Mouse (Mus musculus): ENCODE data around the gene Ablim1. TPM values are rescaled to one million over a fixed set of nuclear protein-coding genes. Genes with fewer than 3 reads are reported as not detected.

Ablim1 gene
- total and polyA plus RNA-seq, 3 experiments, result 101 to 454 (median 418) TPM

DNA sequence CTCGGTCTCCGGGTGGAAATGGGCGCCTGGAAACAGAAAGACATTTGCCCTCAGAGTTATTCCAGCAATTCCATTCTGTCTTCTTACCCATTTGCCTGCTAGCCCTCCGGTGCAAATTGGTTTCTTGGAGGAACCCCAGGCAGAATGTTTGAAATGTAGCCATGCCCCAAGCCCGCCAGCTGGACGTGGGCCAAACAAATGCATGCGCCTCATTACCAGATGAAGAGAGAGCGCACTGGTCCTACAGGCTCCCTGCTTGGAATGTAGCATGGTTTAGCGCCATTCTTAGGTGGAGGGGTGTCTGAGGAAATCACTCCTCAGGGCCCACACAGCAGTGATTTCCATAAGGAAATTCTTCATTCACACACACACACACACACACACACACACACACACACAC is 162.4 kb downstream of the Ablim1 start:
- intact Hi-C loops (cut with DNase I), result no loop called here
- peak; percentile 76 to 77 for DNase-seq
- Histone ChIP-seq H3K9ac (ENCODE audit: low read depth, low read length) (no peak overlapping the region), H3K27me3 (ENCODE audit: control insufficient read depth, insufficient read depth, low read length) (no peaks in the 10 kb centered on the region), H3K79me2 (replicated peaks; ENCODE audit: control insufficient read depth, insufficient read depth, low read length) (0 out of 2 replicates have a peak, but pooled peaks cover 1% of the 10 kb centered on the region), H3K4me3 (no peak overlapping the region), H3K27ac (no peak overlapping the region), H3K4me1 (ENCODE audit: control insufficient read depth, insufficient read depth, low read length) (peaks cover 24% of the 10 kb centered on the region), H3K36me3 (ENCODE audit: control insufficient read depth, insufficient read depth, low read length) (peaks cover 46% of the 10 kb centered on the region)
- TF ChIP-seq POLR2A (IDR thresholded peaks at IDR 0.05; ENCODE audit: insufficient read depth, low read depth, low read length), result no peak
- TF ChIP-seq EP300 (IDR thresholded peaks at IDR 0.05; ENCODE audit: insufficient read depth, low read depth, low read length), result no peak
- TF ChIP-seq CTCF (IDR thresholded peaks at IDR 0.05), result no peak
- 39% methylated on average over 9 of the region's 9 CpGs for WGBS

- WGBS, result 71% methylated on average over 9 of the region's 9 CpGs
- Histone ChIP-seq H3K4me1 (ENCODE audit: control insufficient read depth, insufficient read depth, low read length) (peaks cover 24% of the 10 kb centered on the region), H3K79me2 (replicated peaks; ENCODE audit: control insufficient read depth, insufficient read depth, low read length) (0 out of 2 replicates have a peak, but pooled peaks cover 1% of the 10 kb centered on the region), H3K4me3 (no peak overlapping the region), H3K36me3 (ENCODE audit: control insufficient read depth, insufficient read depth, low read length) (peaks cover 43% of the 10 kb centered on the region), H3K27ac (no peak overlapping the region), H3K27me3 (ENCODE audit: control insufficient read depth, insufficient read depth, low read length) (no peaks in the 10 kb centered on the region), H3K9ac (ENCODE audit: low read depth, low read length) (no peak overlapping the region)
- TF ChIP-seq CTCF (IDR thresholded peaks at IDR 0.05) (no peak), EP300 (IDR thresholded peaks at IDR 0.05; ENCODE audit: insufficient read depth, low read depth, low read length) (no peak), POLR2A (IDR thresholded peaks at IDR 0.05; ENCODE audit: insufficient read depth, low read depth, low read length) (no peak)
- DNase-seq, result no peak
- intact Hi-C loops (cut with DNase I), result no loop called here
Measured at GRCm38 (mm10) chr19:57151504-57151903, 163.2 kb downstream of the Ablim1 start.

- H3K4me3 ChIP-seq, result no peak overlapping the region
- peaks cover 15% of the 10 kb centered on the region for H3K4me1 ChIP-seq (ENCODE audit: control insufficient read depth, insufficient read depth, low read length)
- peaks cover 8% of the 10 kb centered on the region for H3K79me2 ChIP-seq (replicated peaks; ENCODE audit: control insufficient read depth, insufficient read depth, low read length)
- H3K9ac ChIP-seq (ENCODE audit: low read depth, low read length), result no peak overlapping the region
- peaks cover 37% of the 10 kb centered on the region for H3K36me3 ChIP-seq (ENCODE audit: control insufficient read depth, insufficient read depth, low read length)
- DNase-seq, result peak in 1 of 2 experiments; percentile 73
- H3K27ac ChIP-seq, result no peak overlapping the region
- 19% methylated on average over 1 of the region's 1 CpGs for WGBS
- no peaks in the 10 kb centered on the region for H3K27me3 ChIP-seq (ENCODE audit: control insufficient read depth, insufficient read depth, low read length)
- intact Hi-C loops (cut with DNase I), result no loop called here
- peak; percentile 87 for TF ChIP-seq CTCF (IDR thresholded peaks at IDR 0.05)
- TF ChIP-seq POLR2A (IDR thresholded peaks at IDR 0.05; ENCODE audit: insufficient read depth, low read depth, low read length), result no peak
- TF ChIP-seq EP300 (IDR thresholded peaks at IDR 0.05; ENCODE audit: insufficient read depth, low read depth, low read length), result 0 out of 2 replicates have a peak, but pooled peaks have one; percentile 34
Measured at GRCm38 (mm10) chr19:57150275-57150674, 164.4 kb downstream of the Ablim1 start.

DNA sequence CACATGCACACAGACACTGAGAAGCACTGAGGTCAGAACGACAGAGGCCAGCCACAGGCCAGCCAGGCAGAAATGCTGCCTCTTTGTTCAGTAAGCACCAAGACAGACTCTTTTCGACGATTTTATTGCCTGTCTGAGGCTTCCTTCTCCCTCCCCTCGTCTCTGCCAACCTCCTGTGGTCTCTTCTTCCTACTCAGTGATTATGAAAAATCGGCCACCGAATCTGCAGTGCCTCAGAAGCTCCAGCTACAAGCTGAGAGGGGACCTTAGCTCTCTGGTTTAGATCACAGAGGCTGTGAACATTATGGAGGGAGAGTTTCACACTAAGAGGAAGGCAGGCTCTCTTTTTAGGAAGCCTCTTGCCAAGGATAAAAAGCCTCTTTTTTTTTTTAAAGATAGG is 167.0 kb downstream of the Ablim1 start:
- peaks cover 43% of the 10 kb centered on the region for H3K36me3 ChIP-seq (ENCODE audit: control insufficient read depth, insufficient read depth, low read length)
- peaks cover 10% of the 10 kb centered on the region for H3K4me1 ChIP-seq (ENCODE audit: control insufficient read depth, insufficient read depth, low read length)
- peak overlapping the region; percentile 18; the same call in 1 of the 2 replicates for H3K27ac ChIP-seq
- no peak for TF ChIP-seq EP300 (IDR thresholded peaks at IDR 0.05; ENCODE audit: insufficient read depth, low read depth, low read length)
- TF ChIP-seq POLR2A (IDR thresholded peaks at IDR 0.05; ENCODE audit: insufficient read depth, low read depth, low read length), result no peak
- TF ChIP-seq CTCF (IDR thresholded peaks at IDR 0.05), result no peak
- H3K4me3 ChIP-seq, result no peak overlapping the region
- intact Hi-C loops (cut with DNase I), result no loop called here
- no peak for DNase-seq
- 41% methylated on average over 6 of the region's 6 CpGs for WGBS
- H3K9ac ChIP-seq (ENCODE audit: low read depth, low read length), result no peak overlapping the region
- H3K27me3 ChIP-seq (ENCODE audit: control insufficient read depth, insufficient read depth, low read length), result no peaks in the 10 kb centered on the region
- peaks cover 8% of the 10 kb centered on the region for H3K79me2 ChIP-seq (replicated peaks; ENCODE audit: control insufficient read depth, insufficient read depth, low read length)

DNA sequence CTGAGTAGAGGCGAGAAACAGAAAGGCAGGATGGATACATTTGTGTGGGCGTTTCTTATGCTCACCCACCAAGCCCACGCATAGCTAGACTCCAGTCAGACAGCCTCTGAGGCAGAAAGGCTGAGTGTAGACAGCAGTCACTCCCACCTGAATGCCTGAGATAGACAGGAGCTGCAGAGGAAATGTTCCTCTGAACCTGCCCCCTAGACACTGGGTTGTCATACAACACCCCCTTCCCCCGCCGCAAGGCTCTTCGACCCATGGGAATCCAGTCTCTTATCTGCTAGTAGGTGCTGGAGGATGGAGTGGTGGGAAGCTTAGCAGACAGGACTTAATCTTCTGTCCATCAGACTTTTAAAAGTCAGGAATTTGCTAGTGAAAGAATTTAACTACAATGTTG is 167.8 kb downstream of the Ablim1 start:
- peaks cover 13% of the 10 kb centered on the region for H3K4me1 ChIP-seq (ENCODE audit: control insufficient read depth, insufficient read depth, low read length)
- H3K27me3 ChIP-seq (ENCODE audit: control insufficient read depth, insufficient read depth, low read length), result no peaks in the 10 kb centered on the region
- peaks cover 8% of the 10 kb centered on the region for H3K79me2 ChIP-seq (replicated peaks; ENCODE audit: control insufficient read depth, insufficient read depth, low read length)
- intact Hi-C loops (cut with DNase I), result no loop called here
- H3K4me3 ChIP-seq, result no peak overlapping the region
- H3K36me3 ChIP-seq (ENCODE audit: control insufficient read depth, insufficient read depth, low read length), result peaks cover 44% of the 10 kb centered on the region
- no peak overlapping the region for H3K9ac ChIP-seq (ENCODE audit: low read depth, low read length)
- no peak for TF ChIP-seq CTCF (IDR thresholded peaks at IDR 0.05)
- no peak for TF ChIP-seq POLR2A (IDR thresholded peaks at IDR 0.05; ENCODE audit: insufficient read depth, low read depth, low read length)
- no peak for TF ChIP-seq EP300 (IDR thresholded peaks at IDR 0.05; ENCODE audit: insufficient read depth, low read depth, low read length)
- H3K27ac ChIP-seq, result no peak overlapping the region
- 55% methylated on average over 6 of the region's 6 CpGs for WGBS
- no peak for DNase-seq

GRCm38 (mm10) chr19:57143646-57144045 is 171.1 kb downstream of the Ablim1 start:
- Histone ChIP-seq H3K36me3 (ENCODE audit: control insufficient read depth, insufficient read depth, low read length) (peaks cover 33% of the 10 kb centered on the region), H3K27me3 (ENCODE audit: control insufficient read depth, insufficient read depth, low read length) (no peaks in the 10 kb centered on the region), H3K4me3 (no peak overlapping the region), H3K9ac (ENCODE audit: low read depth, low read length) (no peak overlapping the region), H3K79me2 (replicated peaks; ENCODE audit: control insufficient read depth, insufficient read depth, low read length) (peaks cover 7% of the 10 kb centered on the region), H3K27ac (peak overlapping the region; percentile 51; the same call in 1 of the 2 replicates), H3K4me1 (ENCODE audit: control insufficient read depth, insufficient read depth, low read length) (peaks cover 11% of the 10 kb centered on the region)
- 22% methylated on average over 3 of the region's 3 CpGs for WGBS
- intact Hi-C loops (cut with DNase I), result no loop called here
- no peak for DNase-seq
- no peak for TF ChIP-seq POLR2A (IDR thresholded peaks at IDR 0.05; ENCODE audit: insufficient read depth, low read depth, low read length)
- no peak for TF ChIP-seq CTCF (IDR thresholded peaks at IDR 0.05)
- 0 out of 2 replicates have a peak, but pooled peaks have one; percentile 29 for TF ChIP-seq EP300 (IDR thresholded peaks at IDR 0.05; ENCODE audit: insufficient read depth, low read depth, low read length)

Measured in heart, adult 2 months (tissue).